Mouse (Mus musculus): ENCODE measurements around the gene 2310011J03Rik. TPM values are rescaled to one million over a fixed set of nuclear protein-coding genes. Genes with fewer than 3 reads are reported as not detected.

2310011J03Rik gene
- total and polyA plus RNA-seq, 3 experiments = 34.6 to 46.8 (median 37.5) TPM

- peaks cover 3 to 10% of the 10 kb centered on the region in 2 experiments for H3K4me1 ChIP-seq (ENCODE audit: control insufficient read depth in 1 of 2, insufficient read depth in 2 of 2)
Measured at GRCm38 (mm10) chr10:80348244-80348781, 28.0 kb upstream of the 2310011J03Rik start, which contains the start of gene Adamtsl5. Adamtsl5 (minus strand) TSS chr10:80348412.

DNA sequence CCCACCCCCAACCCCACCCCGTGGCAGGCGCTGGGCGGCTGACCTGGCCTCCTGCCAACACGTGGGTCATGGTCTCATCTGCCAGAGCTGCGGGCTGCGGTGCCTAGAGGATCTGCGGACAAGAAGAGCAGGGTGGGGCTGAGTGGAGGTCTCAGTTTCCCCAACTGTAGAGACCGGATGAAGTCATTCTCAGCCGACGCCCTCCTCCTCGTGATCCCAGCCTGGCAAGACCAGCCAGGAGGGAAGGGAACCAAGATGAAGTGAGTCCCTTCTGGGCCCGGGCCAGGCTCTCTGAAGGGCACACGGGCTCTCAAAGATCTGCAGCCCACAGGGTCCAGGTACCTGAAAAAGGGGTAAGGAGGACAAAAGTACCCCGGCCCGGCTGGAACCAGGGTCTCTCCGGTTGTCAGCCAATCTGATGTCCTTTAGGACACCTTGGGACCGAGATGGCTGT lies 27.2 kb upstream of the 2310011J03Rik start:
- Histone ChIP-seq H3K9me3 (replicated peaks; ENCODE audit: low read length) (peaks cover 8% of the 10 kb centered on the region), H3K36me3 (replicated peaks in 1 of 2; ENCODE audit: control insufficient read depth in 1 of 2, insufficient read depth in 1 of 2, low read length in 1 of 2) (no peaks in the 10 kb centered on the region), H3K27ac (ENCODE audit: insufficient read depth, low read depth) (no peak overlapping the region), H3K4me3 (replicated peaks in 1 of 3; ENCODE audit: low read depth in 2 of 3, low read length in 2 of 3, poor library complexity in 1 of 3) (peak overlapping the region in 1 of 3 experiments; percentile 63), H3K4me2 (ENCODE audit: insufficient read depth, low read depth, poor library complexity, severe bottlenecking) (peak overlapping the region; percentile 72; the same call in 1 of the 2 replicates), H3K4me1 (ENCODE audit: control insufficient read depth in 1 of 2, insufficient read depth in 2 of 2) (peaks cover 3 to 10% of the 10 kb centered on the region in 2 experiments), H3K79me2 (replicated peaks; ENCODE audit: control insufficient read depth, extremely low read depth, insufficient read depth, poor library complexity, severe bottlenecking) (no peaks in the 10 kb centered on the region), H3K27me3 (replicated peaks) (peaks cover 72% of the 10 kb centered on the region), H3K9ac (ENCODE audit: insufficient read depth, low read depth) (peak overlapping the region; percentile 41)
- TF ChIP-seq TBP (conservative IDR thresholded peaks at IDR 0.05; ENCODE audit: low read depth, low read length) = no peak
- DNase-seq (ENCODE audit: extremely low read depth) = no peak
- dilution Hi-C loops (cut with MboI; ENCODE audit: extremely low pct_ligation_motif_present, extremely low pct_unique_long_range_greater_than_20kb, low sequenced_read_pairs) = no loop called here
- in situ Hi-C loops (cut with MboI; ENCODE audit: low pct_ligation_motif_present, low pct_unique_long_range_greater_than_20kb, low sequenced_read_pairs) = loop anchor here (5.0 kb wide), 1 partner anchor 170 kb away; the partner anchor contains the start of gene Efna2

More at GRCm38 (mm10) chr10:80348244-80348781, 28.0 kb upstream of the 2310011J03Rik start, which contains the start of gene Adamtsl5:
- H3K9ac ChIP-seq (ENCODE audit: insufficient read depth, low read depth) = peak within 1 kb of the TSS; percentile 41
- peak within 1 kb of the TSS; percentile 72 for H3K4me2 ChIP-seq (ENCODE audit: insufficient read depth, low read depth, poor library complexity, severe bottlenecking)
- in situ Hi-C loops (cut with MboI; ENCODE audit: low pct_ligation_motif_present, low pct_unique_long_range_greater_than_20kb, low sequenced_read_pairs) (loop anchor here (5.0 kb wide), 1 partner anchor 171 kb away; the partner anchor contains the start of gene Efna2), dilution Hi-C loops (cut with MboI; ENCODE audit: extremely low pct_ligation_motif_present, extremely low pct_unique_long_range_greater_than_20kb, low sequenced_read_pairs) (no loop called here)
- TF ChIP-seq MEF2A (IDR thresholded peaks at IDR 0.05; ENCODE audit: borderline replicate concordance, low read depth, low read length) (0 out of 2 replicates have a peak, but pooled peaks have one; percentile 12), PAX5 (IDR thresholded peaks at IDR 0.05; ENCODE audit: low read length) (no peak), EP300 (IDR thresholded peaks at IDR 0.05; ENCODE audit: low read length) (no peak), MAZ (IDR thresholded peaks at IDR 0.05; ENCODE audit: low read depth, low read length) (peak; percentile 73; the same call in 1 of the 2 replicates), SMC3 (IDR thresholded peaks at IDR 0.05; ENCODE audit: low read depth, low read length) (peak; percentile 69), ELF1 (IDR thresholded peaks at IDR 0.05; ENCODE audit: low read depth, low read length) (peak; percentile 49), NRF1 (IDR thresholded peaks at IDR 0.05; ENCODE audit: low read depth, low read length) (0 out of 2 replicates have a peak, but pooled peaks have one; percentile 24), E2F4 (IDR thresholded peaks at IDR 0.05; ENCODE audit: insufficient replicate concordance, low read depth, low read length) (no peak), TCF12 (IDR thresholded peaks at IDR 0.05; ENCODE audit: low read depth, low read length) (0 out of 2 replicates have a peak, but pooled peaks have one; percentile 19), ETS1 (conservative IDR thresholded peaks at IDR 0.05; ENCODE audit: low read depth, low read length) (no peak), JUN (IDR thresholded peaks at IDR 0.05; ENCODE audit: insufficient read depth, low read depth, low read length) (no peak), BHLHE40 (IDR thresholded peaks at IDR 0.05; ENCODE audit: low read depth, low read length) (no peak), IRF4 (IDR thresholded peaks at IDR 0.05; ENCODE audit: low read depth, low read length) (peak; percentile 48; the same call in 1 of the 2 replicates), ZC3H11A (IDR thresholded peaks at IDR 0.05; ENCODE audit: low read depth, low read length) (0 out of 2 replicates have a peak, but pooled peaks have one; percentile 35), RAD21 (IDR thresholded peaks at IDR 0.05; ENCODE audit: low read depth, low read length) (peak; percentile 82), UBTF (IDR thresholded peaks at IDR 0.05; ENCODE audit: low read depth, low read length) (no peak), CTCF (conservative IDR thresholded peaks at IDR 0.05 in 1 of 2, IDR thresholded peaks at IDR 0.05 in 1 of 2; ENCODE audit: low read depth in 2 of 2, low read length in 2 of 2) (peak; percentile 20 to 92; a peak in 2 of 4 replicates), POLR2A (IDR thresholded peaks at IDR 0.05; ENCODE audit: low read depth, low read length) (peak; percentile 37; the same call in 1 of the 2 replicates)
- no peak within 1 kb of the TSS for H3K27ac ChIP-seq (ENCODE audit: insufficient read depth, low read depth)
- DNase-seq (ENCODE audit: extremely low read depth) = peak; percentile 55
- H3K79me2 ChIP-seq (replicated peaks; ENCODE audit: control insufficient read depth, extremely low read depth, insufficient read depth, poor library complexity, severe bottlenecking) = no peaks in the 10 kb centered on the region
- peak within 1 kb of the TSS; percentile 40 to 63 (median 40) for H3K4me3 ChIP-seq (replicated peaks in 1 of 3; ENCODE audit: low read depth in 2 of 3, low read length in 2 of 3, poor library complexity in 1 of 3)
- no peaks in the 10 kb centered on the region for H3K36me3 ChIP-seq (replicated peaks in 1 of 2; ENCODE audit: control insufficient read depth in 1 of 2, insufficient read depth in 1 of 2, low read length in 1 of 2)
- H3K27me3 ChIP-seq (replicated peaks) = peaks cover 80% of the 10 kb centered on the region
- peaks cover 2% of the 10 kb centered on the region for H3K9me3 ChIP-seq (replicated peaks; ENCODE audit: low read length)

Data from CH12.LX (cell line).